Mouse (Mus musculus) lung, postnatal 0 days (tissue): ENCODE measurements around the gene Cdc14a.

ENCODE experiments used
- CTCF ChIP-seq: IDR thresholded peaks from 2 replicates; pipeline ENCODE4 v1.5.1; 2016; ENCODE audit warnings: antibody characterized with exemption, mild to moderate bottlenecking
- EP300 ChIP-seq: IDR thresholded peaks from 2 replicates; pipeline ENCODE4 v1.6.1; 2016; ENCODE audit warnings: antibody characterized with exemption, mild to moderate bottlenecking, control low read depth

DNA sequence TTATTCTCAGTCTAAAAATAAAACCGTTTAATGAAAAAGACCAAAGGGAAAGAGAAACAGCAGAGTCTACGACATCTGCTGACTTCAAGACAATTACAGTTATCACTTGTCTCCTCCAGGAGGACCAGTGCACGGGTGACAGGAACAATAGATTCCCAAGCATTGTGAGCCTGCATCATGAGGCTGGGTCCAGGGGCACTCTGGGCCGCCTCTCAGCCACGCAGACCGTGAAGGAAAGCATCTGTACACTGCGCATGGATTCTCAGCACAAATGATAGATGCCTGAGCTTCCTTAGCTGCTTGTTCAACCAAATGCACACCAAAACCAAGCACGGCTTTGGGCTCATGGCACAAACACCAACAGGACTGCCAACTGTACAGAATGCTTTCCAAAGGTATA lies 146.7 kb downstream of the Cdc14a start:
- no peak for TF ChIP-seq EP300
- no peak for TF ChIP-seq CTCF
